Mouse (Mus musculus) erythroblast, embryonic 14.5 days (primary cell): ENCODE results near the gene Mafg.

ENCODE experiments used
- GATA1 ChIP-seq: IDR thresholded peaks from 2 replicates; pipeline ENCODE4 v1.6.1; 2012; ENCODE audit warnings: low read length, inconsistent platforms, mixed read lengths
- TAL1 ChIP-seq: IDR thresholded peaks from 3 replicates; pipeline ENCODE4 v1.6.1; 2012; ENCODE audit warnings: low read length, inconsistent platforms, mixed read lengths

DNA sequence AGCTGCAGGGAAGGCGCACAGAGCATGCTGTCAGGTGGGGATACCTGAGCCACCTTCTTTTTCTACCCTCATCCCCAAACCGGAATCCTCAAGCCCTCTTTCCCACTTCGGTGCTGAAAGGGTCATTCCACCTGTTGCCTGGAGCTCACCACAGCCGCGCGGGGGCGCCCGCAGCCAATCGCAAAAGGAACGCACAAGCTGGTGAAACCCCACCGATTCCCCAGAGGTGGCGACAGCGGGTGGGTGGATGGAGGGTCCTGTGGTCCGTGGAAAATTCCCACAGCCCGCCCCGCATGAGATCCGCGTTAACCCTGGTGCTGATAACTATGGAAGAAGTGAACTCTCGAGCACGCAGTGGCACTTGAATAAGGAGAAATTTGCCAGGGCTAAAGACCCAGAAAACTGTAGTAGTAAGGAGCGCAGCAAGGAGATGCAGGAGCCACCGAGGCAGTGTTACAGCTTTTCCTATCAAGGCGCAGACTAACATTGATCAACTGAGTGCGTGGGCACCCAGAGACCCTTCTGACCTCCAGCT lies 25.5 kb upstream of the Mafg start:
- no peak for TF ChIP-seq TAL1
- TF ChIP-seq GATA1: no peak
